Mouse (Mus musculus): ENCODE results near the gene Habp2. TPM values are rescaled to one million over a fixed set of nuclear protein-coding genes. Genes with fewer than 3 reads are reported as not detected.
"Not testable (repeated sequence)": the region's sequence is repeated elsewhere in the genome, so short reads cannot be mapped to it uniquely, and the experiment has no call there.

The Habp2 gene
- total RNA-seq, 2 experiments from 2014 or later = not detected

DNA sequence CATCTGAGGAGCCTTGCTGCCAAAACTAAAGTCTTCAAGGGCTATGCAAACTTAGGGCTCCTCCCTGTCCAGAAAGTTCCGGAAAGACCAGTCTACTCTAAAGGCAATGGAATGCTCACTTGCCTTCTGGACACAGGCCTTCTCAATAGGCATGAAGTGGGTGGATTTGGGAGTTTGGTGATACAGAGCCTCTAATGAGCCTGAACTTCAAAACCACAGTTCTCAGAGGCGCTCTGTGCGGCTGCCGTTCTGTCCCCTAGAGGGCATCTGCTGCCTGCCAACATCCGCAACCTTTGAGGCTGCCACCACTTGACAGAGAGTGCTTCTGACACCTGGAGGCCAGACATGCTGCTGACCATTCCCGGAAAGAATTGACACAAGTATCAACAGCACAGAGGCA lies 62.4 kb downstream of the Habp2 start:
- intact Hi-C loops (cut with DNase I) = no loop called here
- no peak for DNase-seq (ENCODE audit: extremely low spot score in 1 of 2, low spot score in 2 of 2)

DNA sequence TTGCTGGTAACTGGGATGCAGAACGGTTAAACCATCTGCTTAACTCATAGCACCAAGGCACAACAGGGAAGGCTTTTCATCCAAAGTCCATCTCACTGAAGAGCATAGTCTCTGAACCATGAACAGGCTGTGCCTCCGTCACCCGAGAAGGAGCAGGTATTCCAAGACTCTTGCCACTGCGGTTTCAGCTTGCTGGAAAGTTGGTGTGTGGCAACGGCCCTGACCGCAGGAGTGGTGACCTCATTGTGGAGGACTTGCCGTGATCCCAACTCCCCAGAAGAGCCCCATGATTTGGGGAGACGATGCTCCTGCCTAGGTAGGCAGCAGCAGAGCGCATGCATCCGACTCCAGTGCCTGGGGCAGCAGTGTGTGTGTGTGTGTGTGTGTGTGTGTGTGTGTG lies 66.8 kb downstream of the Habp2 start:
- no peak for DNase-seq (ENCODE audit: extremely low spot score in 1 of 2, low spot score in 2 of 2)
- intact Hi-C loops (cut with DNase I) = no loop called here

DNA sequence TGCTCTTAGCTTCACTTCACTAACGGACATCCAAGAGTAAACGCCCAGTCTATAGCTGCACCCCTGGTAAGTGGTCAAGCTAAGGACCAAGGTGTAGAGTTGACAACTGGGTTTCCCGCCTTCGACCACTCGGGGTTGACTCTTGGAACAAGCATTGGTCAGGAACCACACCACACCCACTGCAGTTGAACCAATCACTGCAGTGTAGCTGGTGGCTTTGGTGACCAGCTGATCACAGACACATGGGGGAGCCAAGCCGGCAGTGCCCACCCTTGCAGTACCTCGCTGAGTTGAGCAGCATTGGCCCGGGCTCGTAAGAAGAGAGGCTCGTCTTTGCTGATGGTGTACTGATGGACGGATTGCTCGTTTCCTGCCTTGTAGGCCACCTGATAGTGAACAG lies 68.3 kb downstream of the Habp2 start:
- no peak for DNase-seq (ENCODE audit: extremely low spot score in 1 of 2, low spot score in 2 of 2)
- intact Hi-C loops (cut with DNase I) = no loop called here

DNA sequence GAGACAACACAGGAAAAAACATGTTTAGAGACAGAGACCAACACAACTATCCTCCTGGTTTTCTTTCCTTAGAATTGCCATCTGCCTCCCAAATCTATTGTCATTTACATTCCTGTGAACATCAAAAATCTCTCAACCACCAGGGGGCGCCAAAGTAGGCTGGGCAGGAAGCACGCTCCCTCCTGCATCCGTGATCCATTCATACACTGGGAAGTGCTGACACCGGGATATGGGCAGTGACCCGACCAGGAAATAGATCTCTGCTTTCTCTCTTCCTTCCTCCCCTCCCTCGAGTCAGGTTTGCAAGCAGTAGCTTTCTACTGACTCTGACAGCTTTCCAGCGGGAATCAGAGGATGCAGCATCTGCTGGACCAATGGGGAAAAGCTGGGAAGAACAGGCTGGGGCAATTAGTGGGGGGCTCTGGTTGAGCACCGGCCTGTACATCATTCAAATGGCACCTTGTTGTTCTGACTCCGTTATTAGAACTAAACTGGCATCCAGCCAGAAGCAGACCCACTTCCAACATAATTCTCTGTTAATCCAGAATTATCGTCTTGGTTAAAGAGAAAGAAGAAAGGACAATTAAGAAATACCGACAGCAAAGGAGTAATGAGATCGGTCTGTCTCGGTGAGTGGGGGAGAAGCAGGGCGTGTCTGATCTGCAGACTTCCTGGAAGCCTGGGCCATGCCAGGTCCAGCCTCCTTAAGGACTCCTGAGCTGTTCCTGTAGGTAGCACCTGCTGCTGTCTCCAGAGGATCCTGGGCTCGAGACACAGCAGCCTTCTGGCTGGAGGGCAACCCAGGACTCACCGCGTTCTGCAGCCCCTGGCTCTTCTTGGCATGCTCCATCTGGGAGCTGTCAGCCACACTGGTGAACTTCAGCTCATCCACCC lies 69.8 kb downstream of the Habp2 start:
- intact Hi-C loops (cut with DNase I) = no loop called here
- DNase-seq (ENCODE audit: extremely low spot score in 1 of 2, low spot score in 2 of 2) = peak; percentile 29 to 76

DNA sequence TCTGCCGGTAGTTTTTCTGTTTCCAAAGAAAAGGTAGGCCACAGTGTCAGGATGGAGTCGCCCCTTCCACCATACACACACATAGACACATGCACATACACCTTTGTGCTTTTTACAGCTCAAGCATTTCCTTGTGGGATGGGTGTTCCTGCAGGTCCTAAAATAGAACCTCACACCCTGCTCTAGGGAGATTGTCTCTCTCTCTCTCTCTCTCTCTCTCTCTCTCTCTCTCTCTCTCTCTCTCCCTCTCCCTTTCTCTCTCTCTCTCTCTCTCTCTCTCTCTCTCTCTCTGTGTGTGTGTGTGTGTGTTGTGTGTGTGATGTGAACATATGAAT lies 70.4 kb downstream of the Habp2 start:
- DNase-seq (ENCODE audit: extremely low spot score in 1 of 2, low spot score in 2 of 2); intact Hi-C loops (cut with DNase I): not testable (repeated sequence)

DNA sequence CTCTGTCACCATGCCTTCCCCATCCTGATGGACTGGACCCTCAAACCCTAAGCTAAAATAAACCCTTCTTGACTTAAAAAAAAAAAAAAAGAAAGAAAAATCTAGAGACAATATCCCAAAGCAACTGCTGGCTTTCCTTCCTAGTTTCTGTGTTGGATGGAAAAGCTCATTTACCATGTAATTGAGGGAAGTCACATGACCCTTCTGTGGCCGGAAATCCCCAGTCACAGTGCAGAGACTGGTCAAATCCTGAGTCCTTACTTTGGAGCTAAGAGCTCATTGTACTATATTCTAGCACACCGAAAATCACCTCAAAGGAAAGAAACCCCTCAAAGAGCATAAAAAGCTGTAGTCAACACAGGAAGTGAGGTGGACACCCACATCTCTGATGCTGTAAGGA lies 72.0 kb downstream of the Habp2 start:
- intact Hi-C loops (cut with DNase I) = no loop called here
- no peak for DNase-seq (ENCODE audit: extremely low spot score in 1 of 2, low spot score in 2 of 2)

DNA sequence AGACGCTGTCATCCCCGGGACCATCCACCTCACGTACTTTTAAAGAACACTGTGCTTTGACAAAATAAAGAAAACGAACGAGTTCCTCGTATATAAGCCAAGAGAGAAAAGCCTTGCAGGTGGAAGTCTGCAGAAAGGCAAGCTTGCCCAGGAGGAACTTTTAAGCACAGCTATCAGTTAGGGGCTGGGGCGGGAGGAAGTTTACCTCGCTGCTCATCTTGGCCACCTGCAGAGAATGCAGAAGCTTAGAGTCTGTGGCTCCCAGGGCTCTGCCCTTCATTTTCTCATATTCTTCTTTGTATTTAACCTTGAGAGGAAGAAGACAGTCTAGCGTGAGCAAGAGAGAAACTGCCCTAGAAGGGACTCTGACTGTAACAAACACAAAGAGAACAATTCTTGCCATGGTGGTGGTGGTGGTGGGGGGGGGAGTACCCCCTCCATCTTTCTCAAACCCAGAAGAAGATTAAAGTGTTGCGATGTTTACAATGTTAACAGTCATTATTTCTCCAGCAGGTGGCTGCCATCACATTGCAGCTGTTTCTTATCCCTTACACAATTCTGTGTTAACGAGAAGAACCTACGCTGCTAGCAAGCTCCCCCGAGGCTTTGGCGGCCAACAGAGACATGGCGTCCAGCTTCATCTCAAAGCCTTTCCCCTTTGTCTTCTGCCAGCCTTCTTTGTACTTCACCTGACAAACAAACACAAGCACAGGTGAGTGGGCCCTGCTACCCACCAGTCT lies 77.0 kb downstream of the Habp2 start:
- DNase-seq (ENCODE audit: extremely low spot score in 1 of 2, low spot score in 2 of 2) = no peak
- intact Hi-C loops (cut with DNase I) = no loop called here

DNA sequence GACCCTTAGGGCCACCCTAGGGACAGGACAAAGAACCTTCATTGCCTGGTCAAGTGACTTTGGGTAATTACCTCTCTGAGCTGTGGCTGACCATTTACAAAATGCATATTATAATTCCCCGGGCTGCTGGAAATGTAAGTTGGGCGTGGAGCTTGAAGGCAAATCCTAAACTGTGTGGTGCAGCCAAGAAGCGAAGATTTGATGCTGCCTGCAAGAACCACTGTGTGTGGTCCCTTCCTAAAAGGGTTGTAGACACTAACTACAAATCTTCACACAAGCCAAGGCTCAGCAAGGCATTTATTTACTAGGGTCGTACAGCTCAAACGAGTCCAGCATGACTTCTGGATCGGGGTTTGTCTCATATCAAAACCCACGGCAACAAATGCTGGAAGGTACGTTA lies 77.6 kb downstream of the Habp2 start:
- intact Hi-C loops (cut with DNase I) = no loop called here
- DNase-seq (ENCODE audit: extremely low spot score in 1 of 2, low spot score in 2 of 2) = no peak

DNA sequence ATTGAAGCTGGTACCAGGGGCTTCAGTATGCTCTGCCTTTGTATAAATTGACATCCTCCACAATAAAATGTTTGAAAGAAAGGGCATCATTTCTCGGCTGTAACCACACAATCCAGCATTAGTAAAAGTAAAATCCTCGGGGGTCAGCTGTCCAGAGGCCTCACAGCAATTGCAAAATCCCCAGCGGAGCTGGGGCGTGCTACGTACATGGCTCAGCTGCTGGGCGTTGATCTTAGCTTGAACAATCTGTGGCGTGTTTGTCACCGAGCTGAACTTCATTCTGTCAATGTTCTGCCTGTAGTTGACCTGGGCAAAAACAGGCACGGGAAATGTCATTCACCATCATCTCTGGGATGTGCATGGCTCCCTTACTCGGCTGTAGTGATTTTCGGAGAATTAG lies 79.2 kb downstream of the Habp2 start:
- DNase-seq (ENCODE audit: extremely low spot score in 1 of 2, low spot score in 2 of 2) = no peak
- intact Hi-C loops (cut with DNase I) = no loop called here

DNA sequence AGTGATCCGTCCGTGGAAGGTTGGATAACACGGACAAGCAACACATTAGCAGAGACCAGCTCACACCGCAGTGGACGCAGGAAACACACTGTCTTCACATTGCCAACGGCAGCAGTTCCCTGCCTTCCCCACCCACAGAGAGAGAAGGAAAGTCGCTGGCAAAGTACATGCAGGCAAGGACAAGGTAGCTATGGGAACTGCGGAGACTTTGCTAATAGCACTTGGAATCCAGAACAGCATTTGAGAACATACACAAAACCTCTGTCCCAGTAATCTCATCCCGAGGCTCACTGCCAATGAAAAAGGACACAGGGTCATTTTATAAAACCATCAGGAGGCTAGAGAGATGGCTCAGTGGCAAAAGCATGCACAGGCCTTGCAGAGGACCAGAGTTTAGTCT lies 79.7 kb downstream of the Habp2 start:
- intact Hi-C loops (cut with DNase I) = no loop called here
- no peak for DNase-seq (ENCODE audit: extremely low spot score in 1 of 2, low spot score in 2 of 2)

DNA sequence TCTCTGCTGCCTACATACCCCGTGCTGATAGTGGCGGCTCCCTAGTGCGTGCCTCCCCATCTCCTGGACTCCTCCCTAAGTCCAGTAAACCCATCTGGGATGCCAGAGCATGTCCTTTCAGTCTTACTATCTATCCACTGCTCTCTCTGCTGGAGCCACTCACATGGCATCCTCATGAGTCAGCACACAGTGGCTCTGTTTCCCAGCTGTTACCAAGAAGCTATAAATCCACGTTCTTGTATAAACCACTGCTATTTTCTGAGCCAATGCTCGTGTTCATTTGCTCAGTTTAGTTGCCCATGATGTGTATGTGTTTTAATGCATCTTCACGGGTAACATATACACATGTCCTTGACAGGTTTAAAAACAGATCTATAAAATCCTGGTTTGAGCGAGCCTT lies 80.8 kb downstream of the Habp2 start:
- intact Hi-C loops (cut with DNase I) = no loop called here
- no peak for DNase-seq (ENCODE audit: extremely low spot score in 1 of 2, low spot score in 2 of 2)

DNA sequence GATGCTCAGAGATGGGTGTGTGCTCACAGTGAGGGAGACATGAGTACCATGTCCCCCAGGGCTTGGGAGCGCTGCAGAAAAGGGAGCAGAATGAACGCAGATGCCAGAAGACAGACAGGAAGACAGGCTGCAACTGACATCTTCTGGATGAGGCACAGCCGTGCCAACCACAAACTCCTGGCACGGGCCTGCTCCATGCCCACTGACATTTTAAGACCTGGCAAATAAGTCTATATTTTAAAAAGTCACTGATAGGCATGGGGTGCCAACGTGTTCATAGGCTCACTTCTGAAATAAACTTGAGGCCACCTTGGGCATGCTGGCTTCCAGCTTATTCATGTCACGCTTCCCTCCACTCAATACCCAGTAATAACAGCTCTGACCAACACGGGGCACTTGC lies 82.0 kb downstream of the Habp2 start:
- intact Hi-C loops (cut with DNase I) = no loop called here
- no peak for DNase-seq (ENCODE audit: extremely low spot score in 1 of 2, low spot score in 2 of 2)

Other genes starting within 250 kb of the Habp2 start
- gene Nrap, start 102.9 kb downstream of the Habp2 start, total RNA-seq (2021) = under 1 TPM; 0.57 to 0.62 TPM
- gene Casp7, start 110.0 kb downstream of the Habp2 start, total RNA-seq (2021) = 10 to 100 TPM; 12.5 to 13.0 TPM
- gene Plekhs1, start 174.5 kb downstream of the Habp2 start, total RNA-seq (2021) = 1 to 10 TPM in 1 of 2 experiments, under 1 TPM in 1; 0.97 to 1.2 TPM

All from left cerebral cortex, postnatal 10 days (tissue).